Mouse (Mus musculus): ENCODE results near the gene Sez6. TPM values are rescaled to one million over a fixed set of nuclear protein-coding genes. Genes with fewer than 3 reads are reported as not detected.

Sez6 gene
- total RNA-seq, 1 experiment: 0.45 TPM

GRCm38 (mm10) chr11:77896480-77896819 lies 34.1 kb upstream of the Sez6 start:
- TF ChIP-seq ZC3H11A (IDR thresholded peaks at IDR 0.05; ENCODE audit: borderline replicate concordance, low read depth, low read length) (no peak), CHD2 (IDR thresholded peaks at IDR 0.05; ENCODE audit: low read depth, low read length) (no peak), MAFK (IDR thresholded peaks at IDR 0.05; ENCODE audit: insufficient read depth, low read depth, low read length) (no peak), ZNF384 (IDR thresholded peaks at IDR 0.05; ENCODE audit: low read depth, low read length) (no peak), HCFC1 (IDR thresholded peaks at IDR 0.05; ENCODE audit: borderline replicate concordance, insufficient read depth, low read length) (no peak)
- DNase-seq (ENCODE audit: low read depth, low spot score): no peak
- Histone ChIP-seq H3K27ac (ENCODE audit: insufficient read depth, low read depth, low read length, poor library complexity, severe bottlenecking) (no peak overlapping the region), H3K4me3 (ENCODE audit: insufficient read depth in 1 of 2, low read depth in 1 of 2, low read length in 2 of 2, poor library complexity in 1 of 2, severe bottlenecking in 1 of 2) (peak overlapping the region in 1 of 2 experiments; percentile 43; a peak in 1 of 4 replicates), H3K9ac (ENCODE audit: insufficient read depth, low read depth, low read length, poor library complexity, severe bottlenecking) (peak overlapping the region; percentile 69; the same call in 1 of the 2 replicates), H3K4me1 (ENCODE audit: control insufficient read depth in 2 of 2, insufficient read depth in 2 of 2, low read length in 2 of 2, poor library complexity in 1 of 2) (peaks cover 25 to 34% of the 10 kb centered on the region in 2 experiments), H3K36me3 (ENCODE audit: control insufficient read depth, insufficient read depth, low read length, poor library complexity, severe bottlenecking) (no peaks in the 10 kb centered on the region; the same call in 1 of the 2 replicates), H3K9me3 (ENCODE audit: control insufficient read depth, insufficient read depth, low read depth, low read length) (no peaks in the 10 kb centered on the region)
- in situ Hi-C loops (cut with MboI; ENCODE audit: low sequenced_read_pairs in 2 of 2, unreplicated experiment in 2 of 2): no loop called here

GRCm38 (mm10) chr11:77896820-77897805 lies 33.5 kb upstream of the Sez6 start:
- Histone ChIP-seq H3K4me3 (ENCODE audit: insufficient read depth in 1 of 2, low read depth in 1 of 2, low read length in 2 of 2, poor library complexity in 1 of 2, severe bottlenecking in 1 of 2) (peak overlapping the region; percentile 39 to 43), H3K9ac (ENCODE audit: insufficient read depth, low read depth, low read length, poor library complexity, severe bottlenecking) (peak overlapping the region; percentile 69; the same call in 1 of the 2 replicates), H3K27ac (ENCODE audit: insufficient read depth, low read depth, low read length, poor library complexity, severe bottlenecking) (no peak overlapping the region; the same call in 1 of the 2 replicates), H3K9me3 (ENCODE audit: control insufficient read depth, insufficient read depth, low read depth, low read length) (no peaks in the 10 kb centered on the region), H3K36me3 (ENCODE audit: control insufficient read depth, insufficient read depth, low read length, poor library complexity, severe bottlenecking) (no peaks in the 10 kb centered on the region), H3K4me1 (ENCODE audit: control insufficient read depth in 2 of 2, insufficient read depth in 2 of 2, low read length in 2 of 2, poor library complexity in 1 of 2) (peaks cover 23 to 33% of the 10 kb centered on the region in 2 experiments)
- in situ Hi-C loops (cut with MboI; ENCODE audit: low sequenced_read_pairs in 2 of 2, unreplicated experiment in 2 of 2): no loop called here
- no peak for DNase-seq (ENCODE audit: low read depth, low spot score)
- TF ChIP-seq CHD2 (IDR thresholded peaks at IDR 0.05; ENCODE audit: low read depth, low read length): no peak
- TF ChIP-seq ZC3H11A (IDR thresholded peaks at IDR 0.05; ENCODE audit: borderline replicate concordance, low read depth, low read length): no peak

GRCm38 (mm10) chr11:77900187-77900586 lies 30.4 kb upstream of the Sez6 start:
- DNase-seq (ENCODE audit: low read depth, low spot score): no peak
- H3K36me3 ChIP-seq (ENCODE audit: control insufficient read depth, insufficient read depth, low read length, poor library complexity, severe bottlenecking): no peaks in the 10 kb centered on the region
- in situ Hi-C loops (cut with MboI; ENCODE audit: low sequenced_read_pairs in 2 of 2, unreplicated experiment in 2 of 2): no loop called here
- peaks cover 27 to 31% of the 10 kb centered on the region in 2 experiments for H3K4me1 ChIP-seq (ENCODE audit: control insufficient read depth in 2 of 2, insufficient read depth in 2 of 2, low read length in 2 of 2, poor library complexity in 1 of 2)
- no peak overlapping the region for H3K4me3 ChIP-seq (ENCODE audit: insufficient read depth in 1 of 2, low read depth in 1 of 2, low read length in 2 of 2, poor library complexity in 1 of 2, severe bottlenecking in 1 of 2)
- no peak for TF ChIP-seq MAFK (IDR thresholded peaks at IDR 0.05; ENCODE audit: insufficient read depth, low read depth, low read length)
- no peak for TF ChIP-seq ZNF384 (IDR thresholded peaks at IDR 0.05; ENCODE audit: low read depth, low read length)
- no peak for TF ChIP-seq HCFC1 (IDR thresholded peaks at IDR 0.05; ENCODE audit: borderline replicate concordance, insufficient read depth, low read length)
- TF ChIP-seq CHD2 (IDR thresholded peaks at IDR 0.05; ENCODE audit: low read depth, low read length): no peak
- no peak for TF ChIP-seq ZC3H11A (IDR thresholded peaks at IDR 0.05; ENCODE audit: borderline replicate concordance, low read depth, low read length)
- no peak overlapping the region for H3K27ac ChIP-seq (ENCODE audit: insufficient read depth, low read depth, low read length, poor library complexity, severe bottlenecking)
- H3K9me3 ChIP-seq (ENCODE audit: control insufficient read depth, insufficient read depth, low read depth, low read length): no peaks in the 10 kb centered on the region
- H3K9ac ChIP-seq (ENCODE audit: insufficient read depth, low read depth, low read length, poor library complexity, severe bottlenecking): no peak overlapping the region

- TF ChIP-seq ZC3H11A (IDR thresholded peaks at IDR 0.05; ENCODE audit: borderline replicate concordance, low read depth, low read length) (no peak), MAFK (IDR thresholded peaks at IDR 0.05; ENCODE audit: insufficient read depth, low read depth, low read length) (no peak), ZNF384 (IDR thresholded peaks at IDR 0.05; ENCODE audit: low read depth, low read length) (no peak), CHD2 (IDR thresholded peaks at IDR 0.05; ENCODE audit: low read depth, low read length) (no peak), HCFC1 (IDR thresholded peaks at IDR 0.05; ENCODE audit: borderline replicate concordance, insufficient read depth, low read length) (no peak)
- Histone ChIP-seq H3K9me3 (ENCODE audit: control insufficient read depth, insufficient read depth, low read depth, low read length) (no peaks in the 10 kb centered on the region), H3K4me1 (ENCODE audit: control insufficient read depth in 2 of 2, insufficient read depth in 2 of 2, low read length in 2 of 2, poor library complexity in 1 of 2) (peaks cover 21 to 26% of the 10 kb centered on the region in 2 experiments), H3K4me3 (ENCODE audit: insufficient read depth in 1 of 2, low read depth in 1 of 2, low read length in 2 of 2, poor library complexity in 1 of 2, severe bottlenecking in 1 of 2) (no peak overlapping the region), H3K27ac (ENCODE audit: insufficient read depth, low read depth, low read length, poor library complexity, severe bottlenecking) (no peak overlapping the region), H3K36me3 (ENCODE audit: control insufficient read depth, insufficient read depth, low read length, poor library complexity, severe bottlenecking) (no peaks in the 10 kb centered on the region), H3K9ac (ENCODE audit: insufficient read depth, low read depth, low read length, poor library complexity, severe bottlenecking) (no peak overlapping the region)
- DNase-seq (ENCODE audit: low read depth, low spot score): no peak
- in situ Hi-C loops (cut with MboI; ENCODE audit: low sequenced_read_pairs in 2 of 2, unreplicated experiment in 2 of 2): no loop called here
Observed at GRCm38 (mm10) chr11:77900696-77901095, 29.9 kb upstream of the Sez6 start.
